Mouse (Mus musculus) midbrain, embryonic 16.5 days (tissue): ENCODE measurements at regions not wholly inside any gene's neighbourhood (a gene's known extent, or its start where the extent isn't known, plus 50 kb on each side); places are given as distances from the start of the nearest gene placed in this dataset.
A peak's percentile ranks its signal among the peaks of the same experiment; 100 is the strongest.

Experiments used
- ATAC-seq: fragments of 200-750 bp; cut with Nextera tagmentation; 2 replicates; pipeline ENCODE4 v1.8.0; 2017; ENCODE audit warnings: moderate TSS enrichment
- H3K27ac ChIP-seq: fragments of 300-500 bp; sonication (generic); 2 replicates; pipeline ENCODE4 v1.5.1; 2014; ENCODE audit warnings: mild to moderate bottlenecking, low read length, mixed read lengths
- H3K27me3 ChIP-seq: fragments of 300-500 bp; sonication (generic); 2 replicates; pipeline ENCODE4 v1.6.1; 2014; ENCODE audit warnings: low read depth, low read length, mixed read lengths; ENCODE audit not compliant: control insufficient read depth, insufficient read depth
- H3K36me3 ChIP-seq: fragments of 300-500 bp; sonication (generic); 2 replicates; pipeline ENCODE4 v1.6.1; 2014; ENCODE audit warnings: mild to moderate bottlenecking, low read length, moderate library complexity, mixed read lengths; ENCODE audit not compliant: control insufficient read depth, insufficient read depth
- H3K4me1 ChIP-seq: fragments of 300-500 bp; sonication (generic); 2 replicates; pipeline ENCODE4 v1.6.1; 2014; ENCODE audit warnings: mild to moderate bottlenecking, low read length, mixed read lengths; ENCODE audit not compliant: control insufficient read depth, insufficient read depth
- H3K4me2 ChIP-seq: fragments of 300-500 bp; sonication (generic); 2 replicates; pipeline ENCODE4 v1.6.1; 2014; ENCODE audit warnings: mild to moderate bottlenecking, low read length, mixed read lengths
- H3K4me3 ChIP-seq: fragments of 300-500 bp; sonication (generic); 2 replicates; pipeline ENCODE4 v1.5.1; 2014; ENCODE audit warnings: low read depth, mild to moderate bottlenecking, low read length, moderate library complexity, mixed read lengths
- H3K9ac ChIP-seq: fragments of 300-500 bp; sonication (generic); 2 replicates; pipeline ENCODE4 v1.6.1; 2014; ENCODE audit warnings: low read depth, low read length, mixed read lengths
- H3K9me3 ChIP-seq: fragments of 300-500 bp; sonication (generic); replicated peaks from 2 replicates; pipeline ENCODE4 v1.6.1; 2014; ENCODE audit warnings: mild to moderate bottlenecking, low read length, mixed read lengths; ENCODE audit not compliant: control insufficient read depth, poor library complexity, severe bottlenecking
- WGBS: fragments of 180-500 bp; shearing (Covaris S2); extraction: QIAGEN DNeasy Blood & Tissue Kit; methylation state at CpG from one replicate; pipeline ENCODE4 v1.1.7; 2014; 5-methylcytosine and 5-hydroxymethylcytosine counted together

DNA sequence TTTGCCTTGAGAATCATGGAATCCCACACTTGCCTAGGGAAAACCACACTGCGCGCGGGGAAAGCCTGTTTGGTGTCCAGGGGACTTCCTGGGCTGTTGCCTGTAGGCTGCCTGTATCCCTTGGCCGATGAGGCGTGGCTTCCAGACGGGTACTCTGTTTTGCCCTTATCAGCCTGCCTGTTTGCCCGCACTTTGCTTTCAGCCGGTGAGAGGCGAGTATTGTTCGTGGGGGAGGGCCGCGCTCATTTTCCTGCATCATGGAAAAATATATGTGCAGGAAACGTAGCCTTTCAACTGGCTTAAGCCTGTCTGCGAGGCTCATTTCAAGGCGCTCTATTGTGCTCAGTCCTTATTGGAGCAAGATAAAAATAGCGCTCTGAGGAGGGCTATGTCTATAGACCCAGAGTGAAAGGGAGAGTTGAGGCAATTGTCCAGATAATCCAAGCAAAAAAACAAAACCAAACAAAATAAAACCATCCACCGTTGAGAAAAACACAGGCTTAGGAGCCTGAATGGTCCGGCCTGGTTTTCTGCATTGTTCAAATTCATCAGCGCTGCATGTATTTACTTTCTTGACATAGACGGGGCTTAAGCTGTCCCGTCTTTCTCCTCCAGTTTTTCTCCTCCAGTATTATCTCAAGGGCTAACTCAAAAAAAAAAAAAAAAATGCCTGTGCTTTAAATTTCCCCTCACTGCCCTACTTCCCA is 67.9 kb downstream of the Klf5 start:
- 13% methylated on average over 21 of the region's 21 CpGs for WGBS
- Histone ChIP-seq H3K36me3 (no peaks in the 10 kb centered on the region), H3K9ac (peak overlapping the region; percentile 39), H3K9me3 (no peaks in the 10 kb centered on the region), H3K4me1 (peaks cover 12% of the 10 kb centered on the region; the same call in 1 of the 2 replicates), H3K27ac (no peak overlapping the region), H3K4me2 (peak overlapping the region; percentile 52), H3K4me3 (peak overlapping the region; percentile 24), H3K27me3 (no peaks in the 10 kb centered on the region)
- ATAC-seq: peak; percentile 86

DNA sequence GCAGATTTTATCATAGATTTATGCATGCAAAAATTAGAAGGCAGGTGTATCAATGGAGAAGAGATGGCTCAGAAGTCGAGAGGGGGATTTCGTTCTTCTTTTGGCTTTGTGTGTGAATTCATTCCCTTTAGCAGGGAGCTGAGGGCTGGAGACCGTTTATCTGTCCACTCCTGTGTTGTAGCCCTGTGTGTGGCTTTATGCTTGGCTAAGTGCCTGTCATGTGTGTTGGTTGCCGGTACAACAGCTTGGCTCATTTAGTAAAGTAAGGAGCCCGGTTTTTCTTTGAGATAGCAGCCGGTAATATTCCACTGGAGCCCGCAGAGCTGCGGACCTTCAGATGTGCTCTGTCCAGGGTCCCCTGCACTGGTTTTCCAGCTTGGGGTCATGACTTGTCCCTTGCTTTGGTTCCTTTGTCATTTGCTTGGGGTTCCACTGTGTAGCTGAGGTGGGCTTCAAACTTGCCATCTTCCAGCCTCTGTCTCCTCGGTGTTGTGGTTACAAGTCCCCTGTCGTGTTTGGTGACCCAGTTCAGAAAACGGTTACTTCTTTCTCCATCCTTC is 68.6 kb downstream of the Klf5 start:
- Histone ChIP-seq H3K27ac (no peak overlapping the region), H3K4me3 (no peak overlapping the region), H3K4me1 (peaks cover 12% of the 10 kb centered on the region; the same call in 1 of the 2 replicates), H3K4me2 (peak overlapping the region; percentile 52; the same call in 1 of the 2 replicates), H3K36me3 (no peaks in the 10 kb centered on the region), H3K9ac (no peak overlapping the region), H3K9me3 (no peaks in the 10 kb centered on the region), H3K27me3 (no peaks in the 10 kb centered on the region)
- 22% methylated on average over 11 of the region's 11 CpGs for WGBS
- ATAC-seq: peak; percentile 59

DNA sequence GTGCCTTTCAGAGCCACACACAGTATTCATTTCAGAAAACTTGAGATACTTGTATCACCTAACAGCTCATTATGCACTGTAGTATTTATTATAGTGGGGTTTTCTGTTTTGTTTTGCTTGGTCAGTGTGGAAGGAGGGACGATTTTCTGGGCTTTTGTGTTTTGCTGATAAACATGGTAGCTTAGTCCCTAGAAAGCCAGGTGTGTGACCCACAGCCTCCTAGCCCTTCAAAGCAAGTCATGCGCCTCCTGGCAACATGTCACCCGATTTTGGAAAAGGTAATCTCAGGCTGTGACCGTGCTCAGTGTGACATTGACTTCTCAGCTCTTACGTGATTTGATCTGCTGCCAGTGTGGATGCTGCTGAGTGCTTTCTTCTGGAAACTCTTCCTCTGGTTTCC is 70.9 kb downstream of the Klf5 start:
- no peaks in the 10 kb centered on the region for H3K36me3 ChIP-seq
- whole genome bisulfite sequencing: 88% methylated on average over 5 of the region's 5 CpGs
- H3K27me3 ChIP-seq: no peaks in the 10 kb centered on the region
- ATAC-seq: no peak
- peaks cover 12% of the 10 kb centered on the region; the same call in 1 of the 2 replicates for H3K4me1 ChIP-seq
- H3K9me3 ChIP-seq: no peaks in the 10 kb centered on the region
- H3K9ac ChIP-seq: no peak overlapping the region
- H3K27ac ChIP-seq: no peak overlapping the region
- no peak overlapping the region for H3K4me2 ChIP-seq
- H3K4me3 ChIP-seq: no peak overlapping the region

DNA sequence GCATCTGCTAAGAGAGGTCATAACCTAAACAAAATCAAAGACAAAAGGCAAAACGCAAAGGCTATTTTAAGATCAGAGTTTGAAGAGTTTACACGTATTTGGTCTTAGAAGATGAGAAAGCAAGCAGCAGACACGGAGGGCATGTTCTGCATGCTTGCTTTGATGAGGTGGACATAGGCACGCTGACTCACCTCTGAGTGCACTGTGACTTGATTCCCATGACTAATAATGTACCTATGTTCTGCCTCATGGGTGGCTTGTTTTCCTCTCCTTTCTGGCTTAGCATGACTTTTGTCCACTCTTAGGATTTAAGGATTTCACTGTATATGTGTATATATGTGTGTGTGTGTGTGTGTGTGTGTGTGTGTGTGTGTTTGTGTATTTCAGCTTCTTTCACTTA is 75.2 kb downstream of the Klf5 start:
- Histone ChIP-seq H3K4me3 (no peak overlapping the region), H3K4me2 (no peak overlapping the region), H3K9ac (no peak overlapping the region), H3K9me3 (no peaks in the 10 kb centered on the region), H3K4me1 (no peaks in the 10 kb centered on the region), H3K27me3 (no peaks in the 10 kb centered on the region), H3K27ac (no peak overlapping the region), H3K36me3 (no peaks in the 10 kb centered on the region)
- 73% methylated on average over 4 of the region's 4 CpGs for WGBS
- ATAC-seq: no peak

DNA sequence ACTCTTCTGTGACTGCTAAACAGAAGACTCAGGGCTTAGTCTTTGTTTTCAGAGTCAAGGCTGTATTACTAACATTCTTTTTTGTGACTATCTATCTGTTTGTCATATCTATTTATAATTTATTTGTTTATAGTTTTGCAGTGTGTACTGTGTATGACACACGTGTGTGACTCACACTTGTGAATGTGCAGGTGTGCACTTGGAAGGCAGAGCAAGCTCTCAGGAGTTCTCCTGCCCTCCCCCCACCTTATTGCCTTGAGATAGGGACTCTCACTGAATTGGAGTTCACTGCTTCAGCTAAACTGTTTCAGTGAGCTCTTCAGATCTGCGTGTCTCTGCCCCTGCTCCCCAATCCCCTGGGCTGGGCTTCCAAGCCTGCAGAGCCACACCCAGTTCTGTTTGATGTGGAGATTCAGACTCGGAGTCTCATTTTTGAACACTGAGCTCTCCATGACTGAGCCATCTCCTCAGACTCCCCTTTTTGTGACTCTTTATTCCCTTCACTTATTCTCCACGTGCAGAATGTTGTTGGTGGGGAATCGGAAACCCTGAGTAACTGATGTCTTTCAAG is 76.6 kb downstream of the Klf5 start:
- Histone ChIP-seq H3K9me3 (no peaks in the 10 kb centered on the region), H3K4me1 (no peaks in the 10 kb centered on the region), H3K36me3 (no peaks in the 10 kb centered on the region), H3K9ac (no peak overlapping the region), H3K4me3 (no peak overlapping the region), H3K27me3 (no peaks in the 10 kb centered on the region), H3K27ac (no peak overlapping the region), H3K4me2 (no peak overlapping the region)
- 60% methylated on average over 5 of the region's 5 CpGs for WGBS
- no peak for ATAC-seq

DNA sequence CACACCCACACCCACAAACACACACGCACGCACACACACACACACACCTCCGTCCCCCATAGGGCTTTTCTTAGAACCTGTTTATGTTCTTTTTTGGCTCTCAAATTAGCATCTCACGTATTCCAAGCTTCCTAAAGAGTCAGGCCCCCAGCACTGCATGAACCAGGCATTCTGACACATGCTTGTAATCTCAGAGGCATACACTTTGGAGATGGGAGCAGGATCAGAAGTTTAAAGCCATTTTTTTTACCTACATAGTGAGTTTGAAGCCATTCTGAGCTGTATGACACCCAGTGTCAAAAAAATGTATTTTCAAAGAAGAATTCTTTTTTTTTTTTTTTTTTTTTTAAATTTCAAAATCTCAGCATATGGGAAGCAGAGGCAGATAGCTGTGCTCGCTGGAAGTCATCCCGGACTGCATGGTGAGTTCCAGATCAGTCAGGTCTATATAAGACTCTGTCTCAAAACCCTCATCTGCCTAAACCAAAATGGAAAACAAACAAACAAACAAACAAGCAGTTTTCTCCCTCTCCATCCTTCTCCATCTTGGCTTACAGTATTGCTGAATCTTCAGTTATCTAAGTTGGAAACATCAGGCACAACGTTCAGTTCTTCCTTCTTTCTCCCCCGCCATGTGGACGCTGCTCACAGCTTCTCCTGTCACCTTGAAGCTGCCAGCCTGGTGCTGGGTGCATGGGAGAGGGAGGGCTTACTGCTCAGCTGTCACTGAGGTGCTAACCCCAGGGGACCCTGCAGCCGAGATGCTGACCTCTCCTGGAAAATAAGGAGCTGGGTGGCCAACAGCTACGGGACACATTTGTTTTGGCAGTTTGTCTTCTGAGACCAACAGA is 78.4 kb downstream of the Klf5 start:
- WGBS: 88% methylated on average over 11 of the region's 11 CpGs

DNA sequence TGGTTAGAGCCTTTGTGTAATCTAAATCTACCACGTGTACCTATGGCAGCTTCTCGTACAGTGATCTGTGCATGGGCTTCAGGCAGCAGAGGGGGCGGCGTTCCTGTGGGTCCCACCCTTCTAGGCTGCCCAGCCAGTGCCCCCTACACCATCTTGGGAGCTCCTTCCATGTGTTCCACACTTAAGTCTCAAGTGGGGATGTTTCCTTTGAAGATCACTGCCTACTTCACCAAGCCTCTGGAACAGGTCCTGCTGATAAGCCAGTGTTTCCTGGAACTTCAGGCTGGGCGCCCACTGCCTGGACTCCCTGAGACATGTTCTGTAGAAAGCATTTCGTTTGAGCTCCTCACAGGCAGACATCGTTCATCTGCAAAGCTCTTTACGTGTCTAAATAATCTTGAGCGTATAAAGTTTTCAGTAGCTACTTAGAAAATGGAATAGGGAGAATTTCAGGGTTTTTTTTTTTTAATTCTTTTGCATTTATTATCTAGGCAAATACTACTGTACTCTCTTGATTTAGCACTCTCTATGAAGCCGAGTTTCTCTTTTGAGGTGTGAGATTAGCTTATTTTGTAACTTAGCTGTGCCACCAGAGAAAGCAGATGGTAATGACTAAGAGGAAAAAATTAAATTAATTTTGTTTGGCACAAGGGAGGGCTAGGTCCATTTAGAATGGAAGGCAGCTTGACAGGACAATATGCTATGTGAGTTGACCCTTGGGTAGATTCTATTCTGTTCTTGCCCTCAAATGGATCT is 82.9 kb downstream of the Klf5 start:
- no peak overlapping the region for H3K9ac ChIP-seq
- ATAC-seq: no peak
- no peaks in the 10 kb centered on the region for H3K27me3 ChIP-seq
- H3K9me3 ChIP-seq: no peaks in the 10 kb centered on the region
- no peak overlapping the region for H3K27ac ChIP-seq
- no peak overlapping the region for H3K4me3 ChIP-seq
- no peaks in the 10 kb centered on the region for H3K4me1 ChIP-seq
- H3K4me2 ChIP-seq: no peak overlapping the region
- WGBS: 90% methylated on average over 10 of the region's 10 CpGs
- H3K36me3 ChIP-seq: no peaks in the 10 kb centered on the region

More for the DNA sequence above, 78.4 kb downstream of the Klf5 start:
- no peak overlapping the region for H3K27ac ChIP-seq
- no peaks in the 10 kb centered on the region for H3K4me1 ChIP-seq
- no peak overlapping the region for H3K4me2 ChIP-seq
- no peak overlapping the region for H3K9ac ChIP-seq
- no peaks in the 10 kb centered on the region for H3K36me3 ChIP-seq
- no peaks in the 10 kb centered on the region for H3K9me3 ChIP-seq
- no peaks in the 10 kb centered on the region for H3K27me3 ChIP-seq
- no peak for ATAC-seq
- no peak overlapping the region for H3K4me3 ChIP-seq

DNA sequence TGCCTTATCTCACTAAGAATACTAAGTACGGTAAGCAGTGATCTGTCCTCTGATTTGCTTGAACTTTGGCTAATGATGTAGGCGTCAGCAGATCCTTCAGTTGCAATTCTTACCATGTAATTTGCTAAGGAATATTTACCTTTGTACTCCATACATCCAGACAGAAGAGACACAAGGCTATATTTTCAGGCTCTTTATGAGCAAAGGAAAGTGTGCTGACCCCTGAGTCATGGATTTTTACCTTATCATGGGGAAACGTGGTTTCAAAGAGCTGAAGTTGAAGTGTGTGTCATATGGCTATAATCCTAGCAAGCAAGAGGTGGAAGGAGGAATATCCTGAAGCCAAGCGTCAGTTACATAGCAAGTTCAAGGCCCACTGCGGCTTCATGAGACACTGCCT is 83.6 kb downstream of the Klf5 start:
- no peak overlapping the region for H3K4me2 ChIP-seq
- no peak for ATAC-seq
- 88% methylated on average over 5 of the region's 5 CpGs for WGBS
- H3K4me3 ChIP-seq: no peak overlapping the region
- H3K9ac ChIP-seq: no peak overlapping the region
- no peak overlapping the region for H3K27ac ChIP-seq
- H3K9me3 ChIP-seq: no peaks in the 10 kb centered on the region
- no peaks in the 10 kb centered on the region for H3K36me3 ChIP-seq
- no peaks in the 10 kb centered on the region for H3K4me1 ChIP-seq
- no peaks in the 10 kb centered on the region for H3K27me3 ChIP-seq
